ENCODE assay signal across 13 mouse cellular contexts in the genomic region with DNA sequence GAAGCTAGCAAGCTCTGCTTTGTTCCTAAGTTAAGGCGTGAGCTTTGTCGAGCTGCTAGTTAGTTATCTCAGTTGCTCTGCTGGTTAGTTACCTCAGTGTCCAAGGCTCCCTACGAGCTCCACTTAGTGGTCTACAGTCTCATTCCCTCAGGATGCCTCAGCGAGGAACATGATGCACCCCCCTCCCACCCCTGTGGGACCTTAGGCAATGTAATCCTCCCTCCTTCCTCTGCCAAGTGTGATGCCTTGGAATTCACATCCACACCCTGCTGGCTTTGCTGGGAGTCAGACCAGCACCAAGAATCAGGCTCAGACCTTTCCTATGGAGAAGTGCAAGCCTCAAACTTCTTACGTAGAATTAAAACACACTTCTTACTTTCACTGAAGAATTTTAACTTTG.
DNase-seq lines count a peak whose midpoint lies in the region; ATAC-seq lines count a peak whose summit lies in the region.
"Had no signal": no experiment of that assay in that cellular context is flagged by ENCODE, and none has a peak within 500 bp of the region (broad histone marks: within the 10 kb centered on the region; RNA-seq: fewer than 3 reads in every experiment).

No protein-coding gene starts in this region.

- H3K4me2 ChIP-seq in kidney, embryonic 14.5 days (replicated peaks; ENCODE audit: low read depth, low read length): no peak overlapping the region
- H3K4me2 ChIP-seq in heart, embryonic 14.5 days (ENCODE audit: low read length): no peak overlapping the region
- H3K4me2 ChIP-seq in midbrain, embryonic 14.5 days (ENCODE audit: low read length): no peak overlapping the region
- H3K4me2 ChIP-seq: forebrain, embryonic 15.5 days; hindbrain, embryonic 15.5 days; limb, embryonic 13.5 days had no signal

- no peak for DNase-seq in kidney, postnatal 25 days
- peak; percentile 52 for DNase-seq in urinary bladder, postnatal 14 days (ENCODE audit: low spot score)
- DNase-seq in urinary bladder, adult 2 months (ENCODE audit: low spot score): no peak
- peak; percentile 63 for DNase-seq in testis, postnatal 10 days (ENCODE audit: low spot score)
- DNase-seq in layer of hippocampus, adult 8-10 months (ENCODE audit: low spot score in 2 of 2): no peak
- no peak for DNase-seq in midbrain, embryonic 14.5 days
- DNase-seq: retina, postnatal 1 day had no signal

- H3K4me3 ChIP-seq in kidney, embryonic 14.5 days (ENCODE audit: low read length): no peak overlapping the region
- no peak overlapping the region for H3K4me3 ChIP-seq in heart, embryonic 14.5 days (ENCODE audit: control insufficient read depth in 1 of 2, insufficient read depth in 1 of 2, low read depth in 1 of 2, low read length in 2 of 2)
- no peak overlapping the region for H3K4me3 ChIP-seq in midbrain, embryonic 14.5 days (replicated peaks; ENCODE audit: low read depth, low read length)
- H3K4me3 ChIP-seq: forebrain, embryonic 15.5 days; hindbrain, embryonic 15.5 days; limb, embryonic 13.5 days had no signal

- H3K9me3 ChIP-seq in kidney, embryonic 14.5 days (ENCODE audit: control insufficient read depth, low read length): no peaks in the 10 kb centered on the region; the same call in 1 of the 2 replicates
- 0 out of 2 replicates have a peak, but pooled peaks cover 7% of the 10 kb centered on the region for H3K9me3 ChIP-seq in heart, embryonic 14.5 days (ENCODE audit: control insufficient read depth, low read length)
- no peaks in the 10 kb centered on the region for H3K9me3 ChIP-seq in midbrain, embryonic 14.5 days (ENCODE audit: control insufficient read depth, low read length)
- H3K9me3 ChIP-seq: forebrain, embryonic 15.5 days; hindbrain, embryonic 15.5 days had no signal

- H3K4me1 ChIP-seq in kidney, embryonic 14.5 days (ENCODE audit: control insufficient read depth, insufficient read depth, low read length): peaks cover 23% of the 10 kb centered on the region
- H3K4me1 ChIP-seq in heart, embryonic 14.5 days (ENCODE audit: control insufficient read depth in 2 of 2, insufficient read depth in 2 of 2, low read length in 2 of 2): peaks cover 7 to 19% of the 10 kb centered on the region in 2 experiments
- H3K4me1 ChIP-seq in midbrain, embryonic 14.5 days (ENCODE audit: control insufficient read depth, insufficient read depth, low read length): peaks cover 3% of the 10 kb centered on the region

- 55% methylated on average over 5 of the region's 5 CpGs for WGBS in kidney, embryonic 14.5 days
- WGBS in heart, embryonic 14.5 days: 38% methylated on average over 5 of the region's 5 CpGs
- 73% methylated on average over 5 of the region's 5 CpGs for WGBS in midbrain, embryonic 14.5 days

- no peak for ATAC-seq in kidney, embryonic 14.5 days (ENCODE audit: low FRiP score, low TSS enrichment)
- 0 out of 2 replicates have a peak, but pooled peaks have one; percentile 47 for ATAC-seq in heart, embryonic 14.5 days (ENCODE audit: insufficient number of reproducible peaks, insufficient read depth, low FRiP score, low read depth)
- no peak for ATAC-seq in midbrain, embryonic 14.5 days (ENCODE audit: low FRiP score, low TSS enrichment)
- ATAC-seq: forebrain, embryonic 15.5 days had no signal

- H3K27me3 ChIP-seq in kidney, embryonic 14.5 days (ENCODE audit: control insufficient read depth, insufficient read depth, low read length): no peaks in the 10 kb centered on the region
- no peaks in the 10 kb centered on the region for H3K27me3 ChIP-seq in heart, embryonic 14.5 days (ENCODE audit: control insufficient read depth, insufficient read depth, low read length)
- no peaks in the 10 kb centered on the region for H3K27me3 ChIP-seq in midbrain, embryonic 14.5 days (ENCODE audit: control insufficient read depth, insufficient read depth, low read length)
- H3K27me3 ChIP-seq: CH12.LX; forebrain, embryonic 15.5 days; hindbrain, embryonic 15.5 days; limb, embryonic 13.5 days had no signal

- H3K27ac ChIP-seq in kidney, embryonic 14.5 days (ENCODE audit: low read depth, low read length): peak overlapping the region; percentile 1; the same call in 1 of the 2 replicates
- peak overlapping the region in 1 of 2 experiments; percentile 41; a peak in 1 of 4 replicates for H3K27ac ChIP-seq in heart, embryonic 14.5 days (replicated peaks in 1 of 2; ENCODE audit: control insufficient read depth in 1 of 2, insufficient read depth in 1 of 2, low read depth in 2 of 2, low read length in 2 of 2)
- no peak overlapping the region for H3K27ac ChIP-seq in midbrain, embryonic 14.5 days (replicated peaks; ENCODE audit: low read depth, low read length)
- H3K27ac ChIP-seq: forebrain, embryonic 15.5 days; hindbrain, embryonic 15.5 days; limb, embryonic 13.5 days had no signal

- H3K9ac ChIP-seq in kidney, embryonic 14.5 days (ENCODE audit: low read depth, low read length): no peak overlapping the region
- H3K9ac ChIP-seq in heart, embryonic 14.5 days (ENCODE audit: low read length): peak overlapping the region; percentile 31; the same call in 1 of the 2 replicates
- no peak overlapping the region for H3K9ac ChIP-seq in midbrain, embryonic 14.5 days (replicated peaks; ENCODE audit: low read length)
- H3K9ac ChIP-seq: forebrain, embryonic 15.5 days; hindbrain, embryonic 15.5 days; limb, embryonic 13.5 days had no signal

- no peaks in the 10 kb centered on the region for H3K36me3 ChIP-seq in kidney, embryonic 14.5 days (ENCODE audit: control insufficient read depth, insufficient read depth, low read length)
- H3K36me3 ChIP-seq in heart, embryonic 14.5 days (ENCODE audit: control insufficient read depth, insufficient read depth, low read length): no peaks in the 10 kb centered on the region
- no peaks in the 10 kb centered on the region for H3K36me3 ChIP-seq in midbrain, embryonic 14.5 days (ENCODE audit: control insufficient read depth, insufficient read depth, low read length)
- H3K36me3 ChIP-seq: forebrain, embryonic 15.5 days; hindbrain, embryonic 15.5 days had no signal

Comparison
In these comparisons a context has a peak if more than half of its experiments do, and no peak if none do; other contexts are left out.
1. DNase-seq: peak in urinary bladder, postnatal 14 days (single experiment) and testis, postnatal 10 days (single experiment); none in kidney, postnatal 25 days (0 of 2), urinary bladder, adult 2 months (single experiment), layer of hippocampus, adult 8-10 months (0 of 2) and midbrain, embryonic 14.5 days (single experiment).